Mouse (Mus musculus): Measurements from ENCODE around the gene Glcci1. TPM values are rescaled to one million over a fixed set of nuclear protein-coding genes. Genes with fewer than 3 reads are reported as not detected.

Glcci1 gene
- polyA plus RNA-seq, 1 experiment from 2014 or later: 9.4 TPM

- peaks cover 5% of the 10 kb centered on the region; the same call in 1 of the 2 replicates for H3K36me3 ChIP-seq (ENCODE audit: control insufficient read depth, insufficient read depth, low read length)
- H3K4me3 ChIP-seq (ENCODE audit: control insufficient read depth in 1 of 2, insufficient read depth in 1 of 2, low read depth in 1 of 2, low read length in 2 of 2): no peak overlapping the region
- ATAC-seq (ENCODE audit: insufficient number of reproducible peaks, insufficient read depth, low FRiP score, low read depth): no peak
- no peaks in the 10 kb centered on the region for H3K4me1 ChIP-seq (ENCODE audit: control insufficient read depth in 2 of 2, insufficient read depth in 2 of 2, low read length in 2 of 2)
- 86% methylated on average over 8 of the region's 8 CpGs for WGBS
- H3K9me3 ChIP-seq (ENCODE audit: control insufficient read depth, low read length): no peaks in the 10 kb centered on the region
- H3K27ac ChIP-seq (replicated peaks in 1 of 2; ENCODE audit: control insufficient read depth in 1 of 2, insufficient read depth in 1 of 2, low read depth in 2 of 2, low read length in 2 of 2): no peak overlapping the region
- H3K4me2 ChIP-seq (ENCODE audit: low read length): no peak overlapping the region
- no peaks in the 10 kb centered on the region for H3K27me3 ChIP-seq (ENCODE audit: control insufficient read depth, insufficient read depth, low read length)
- H3K9ac ChIP-seq (ENCODE audit: low read length): no peak overlapping the region
These were observed 118.8 kb downstream of the Glcci1 start for GRCm38 (mm10) chr6:8628226-8628625.

DNA sequence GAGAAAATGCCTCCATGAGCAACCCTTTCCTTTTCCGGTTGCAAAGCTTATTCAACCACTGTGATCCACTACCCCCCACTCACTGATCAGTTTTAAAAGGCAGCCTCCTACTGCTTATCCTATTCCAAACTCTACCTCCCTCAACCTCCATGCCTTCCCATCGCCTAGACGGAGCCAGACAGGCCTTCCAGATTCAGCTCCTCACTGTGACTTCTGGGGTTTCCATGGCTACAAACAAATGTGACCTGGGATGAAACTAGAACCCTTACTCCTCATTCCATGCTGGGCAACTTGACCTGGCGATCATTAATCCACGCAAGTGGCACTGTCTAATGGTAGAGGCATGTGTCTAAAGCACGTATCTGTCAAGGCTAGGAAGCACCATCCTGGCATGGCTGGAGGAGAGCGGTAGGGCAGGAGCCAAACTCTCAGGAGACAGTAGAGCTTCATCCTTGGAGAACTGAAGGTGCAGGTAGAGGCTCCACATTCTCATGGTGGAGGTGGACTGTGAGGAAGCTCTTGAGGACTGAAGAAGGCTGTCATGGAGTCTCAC is 119.4 kb downstream of the Glcci1 start:
- Histone ChIP-seq H3K9me3 (ENCODE audit: control insufficient read depth, low read length) (no peaks in the 10 kb centered on the region), H3K27me3 (ENCODE audit: control insufficient read depth, insufficient read depth, low read length) (no peaks in the 10 kb centered on the region), H3K36me3 (ENCODE audit: control insufficient read depth, insufficient read depth, low read length) (peaks cover 5% of the 10 kb centered on the region; the same call in 1 of the 2 replicates), H3K27ac (replicated peaks in 1 of 2; ENCODE audit: control insufficient read depth in 1 of 2, insufficient read depth in 1 of 2, low read depth in 2 of 2, low read length in 2 of 2) (no peak overlapping the region), H3K9ac (ENCODE audit: low read length) (no peak overlapping the region), H3K4me1 (ENCODE audit: control insufficient read depth in 2 of 2, insufficient read depth in 2 of 2, low read length in 2 of 2) (no peaks in the 10 kb centered on the region), H3K4me2 (ENCODE audit: low read length) (no peak overlapping the region), H3K4me3 (ENCODE audit: control insufficient read depth in 1 of 2, insufficient read depth in 1 of 2, low read depth in 1 of 2, low read length in 2 of 2) (no peak overlapping the region)
- WGBS: 87% methylated on average over 7 of the region's 7 CpGs
- ATAC-seq (ENCODE audit: insufficient number of reproducible peaks, insufficient read depth, low FRiP score, low read depth): no peak

- WGBS: 63% methylated on average over 7 of the region's 7 CpGs
- H3K27ac ChIP-seq (replicated peaks in 1 of 2; ENCODE audit: control insufficient read depth in 1 of 2, insufficient read depth in 1 of 2, low read depth in 2 of 2, low read length in 2 of 2): no peak overlapping the region
These were observed 121.1 kb downstream of the Glcci1 start for GRCm38 (mm10) chr6:8630531-8630930.

DNA sequence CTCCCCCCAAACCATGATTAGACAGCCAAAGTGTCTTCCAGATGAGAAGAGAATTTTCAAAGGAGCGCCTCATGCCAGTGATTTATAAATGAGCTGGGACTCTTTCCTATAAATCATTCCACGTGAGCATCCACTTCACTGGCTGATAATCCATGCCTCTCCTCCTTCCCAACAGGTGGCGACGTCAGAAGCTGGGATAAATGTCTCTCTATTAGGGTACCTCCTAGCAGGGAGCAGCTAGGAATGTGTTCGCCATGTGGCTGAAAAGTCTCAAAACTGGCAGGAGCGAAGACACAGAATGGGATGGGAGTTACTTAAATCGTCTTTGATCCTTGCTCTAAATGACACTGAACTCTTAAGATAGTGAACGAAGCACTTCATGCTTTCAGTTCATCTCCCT is 122.0 kb downstream of the Glcci1 start:
- 87% methylated on average over 8 of the region's 8 CpGs for WGBS

More at GRCm38 (mm10) chr6:8630531-8630930, 121.1 kb downstream of the Glcci1 start:
- no peak overlapping the region for H3K4me2 ChIP-seq (ENCODE audit: low read length)
- peaks cover 5% of the 10 kb centered on the region; the same call in 1 of the 2 replicates for H3K36me3 ChIP-seq (ENCODE audit: control insufficient read depth, insufficient read depth, low read length)
- no peak for ATAC-seq (ENCODE audit: insufficient number of reproducible peaks, insufficient read depth, low FRiP score, low read depth)
- no peak overlapping the region for H3K9ac ChIP-seq (ENCODE audit: low read length)
- no peaks in the 10 kb centered on the region for H3K9me3 ChIP-seq (ENCODE audit: control insufficient read depth, low read length)
- no peaks in the 10 kb centered on the region for H3K27me3 ChIP-seq (ENCODE audit: control insufficient read depth, insufficient read depth, low read length)
- no peaks in the 10 kb centered on the region for H3K4me1 ChIP-seq (ENCODE audit: control insufficient read depth in 2 of 2, insufficient read depth in 2 of 2, low read length in 2 of 2)
- no peak overlapping the region for H3K4me3 ChIP-seq (ENCODE audit: control insufficient read depth in 1 of 2, insufficient read depth in 1 of 2, low read depth in 1 of 2, low read length in 2 of 2)

DNA sequence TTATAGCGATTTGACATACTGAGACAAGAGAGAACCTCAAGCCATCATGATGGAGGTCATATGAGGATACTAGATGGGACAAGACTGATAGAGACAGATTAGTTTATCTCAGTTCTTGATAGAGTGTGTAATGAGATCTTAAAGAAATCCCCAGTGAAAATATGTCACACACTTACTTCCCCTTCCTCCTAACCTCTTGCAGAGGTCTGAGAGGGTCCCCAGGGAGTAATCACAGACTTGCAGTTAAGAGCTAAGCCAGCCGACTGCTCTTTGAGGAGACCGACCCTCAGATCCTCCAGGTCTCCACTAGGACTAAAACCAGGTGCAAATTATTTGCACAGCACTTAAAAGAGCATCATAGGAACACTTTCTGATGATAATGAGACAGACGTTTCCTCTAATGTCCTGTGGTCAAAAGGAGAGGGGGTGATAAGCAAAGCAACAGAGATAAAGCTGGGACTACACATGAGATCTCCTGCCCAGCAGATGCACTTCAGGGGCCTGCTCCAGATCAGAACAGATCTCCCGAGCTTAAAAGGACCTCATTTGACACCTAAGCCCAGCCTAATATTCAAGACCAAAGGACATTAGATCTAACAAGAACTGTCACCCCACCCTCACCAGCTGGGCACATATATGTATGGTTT is 122.7 kb downstream of the Glcci1 start:
- no peak overlapping the region for H3K27ac ChIP-seq (replicated peaks in 1 of 2; ENCODE audit: control insufficient read depth in 1 of 2, insufficient read depth in 1 of 2, low read depth in 2 of 2, low read length in 2 of 2)
- ATAC-seq (ENCODE audit: insufficient number of reproducible peaks, insufficient read depth, low FRiP score, low read depth): no peak
- H3K4me1 ChIP-seq (ENCODE audit: control insufficient read depth in 2 of 2, insufficient read depth in 2 of 2, low read length in 2 of 2): no peaks in the 10 kb centered on the region
- WGBS: 42% methylated on average over 5 of the region's 5 CpGs
- no peak overlapping the region for H3K4me2 ChIP-seq (ENCODE audit: low read length)
- H3K27me3 ChIP-seq (ENCODE audit: control insufficient read depth, insufficient read depth, low read length): no peaks in the 10 kb centered on the region
- H3K9me3 ChIP-seq (ENCODE audit: control insufficient read depth, low read length): no peaks in the 10 kb centered on the region
- no peak overlapping the region for H3K9ac ChIP-seq (ENCODE audit: low read length)
- no peak overlapping the region for H3K4me3 ChIP-seq (ENCODE audit: control insufficient read depth in 1 of 2, insufficient read depth in 1 of 2, low read depth in 1 of 2, low read length in 2 of 2)
- peaks cover 5% of the 10 kb centered on the region; the same call in 1 of the 2 replicates for H3K36me3 ChIP-seq (ENCODE audit: control insufficient read depth, insufficient read depth, low read length)

More for the DNA sequence above, 122.0 kb downstream of the Glcci1 start:
- no peaks in the 10 kb centered on the region for H3K27me3 ChIP-seq (ENCODE audit: control insufficient read depth, insufficient read depth, low read length)
- H3K4me2 ChIP-seq (ENCODE audit: low read length): no peak overlapping the region
- H3K4me1 ChIP-seq (ENCODE audit: control insufficient read depth in 2 of 2, insufficient read depth in 2 of 2, low read length in 2 of 2): no peaks in the 10 kb centered on the region
- no peak overlapping the region for H3K27ac ChIP-seq (replicated peaks in 1 of 2; ENCODE audit: control insufficient read depth in 1 of 2, insufficient read depth in 1 of 2, low read depth in 2 of 2, low read length in 2 of 2)
- no peak overlapping the region for H3K9ac ChIP-seq (ENCODE audit: low read length)
- no peak for ATAC-seq (ENCODE audit: insufficient number of reproducible peaks, insufficient read depth, low FRiP score, low read depth)
- peaks cover 5% of the 10 kb centered on the region; the same call in 1 of the 2 replicates for H3K36me3 ChIP-seq (ENCODE audit: control insufficient read depth, insufficient read depth, low read length)
- H3K4me3 ChIP-seq (ENCODE audit: control insufficient read depth in 1 of 2, insufficient read depth in 1 of 2, low read depth in 1 of 2, low read length in 2 of 2): no peak overlapping the region
- H3K9me3 ChIP-seq (ENCODE audit: control insufficient read depth, low read length): no peaks in the 10 kb centered on the region

- H3K4me1 ChIP-seq (ENCODE audit: control insufficient read depth in 2 of 2, insufficient read depth in 2 of 2, low read length in 2 of 2): no peaks in the 10 kb centered on the region
- peaks cover 5% of the 10 kb centered on the region; the same call in 1 of the 2 replicates for H3K36me3 ChIP-seq (ENCODE audit: control insufficient read depth, insufficient read depth, low read length)
- no peak for ATAC-seq (ENCODE audit: insufficient number of reproducible peaks, insufficient read depth, low FRiP score, low read depth)
- 87% methylated on average over 4 of the region's 4 CpGs for WGBS
- H3K27me3 ChIP-seq (ENCODE audit: control insufficient read depth, insufficient read depth, low read length): no peaks in the 10 kb centered on the region
- H3K9ac ChIP-seq (ENCODE audit: low read length): no peak overlapping the region
- no peak overlapping the region for H3K27ac ChIP-seq (replicated peaks in 1 of 2; ENCODE audit: control insufficient read depth in 1 of 2, insufficient read depth in 1 of 2, low read depth in 2 of 2, low read length in 2 of 2)
- no peak overlapping the region for H3K4me3 ChIP-seq (ENCODE audit: control insufficient read depth in 1 of 2, insufficient read depth in 1 of 2, low read depth in 1 of 2, low read length in 2 of 2)
- H3K4me2 ChIP-seq (ENCODE audit: low read length): no peak overlapping the region
- H3K9me3 ChIP-seq (ENCODE audit: control insufficient read depth, low read length): no peaks in the 10 kb centered on the region
These were observed 123.3 kb downstream of the Glcci1 start for GRCm38 (mm10) chr6:8632701-8633100.

DNA sequence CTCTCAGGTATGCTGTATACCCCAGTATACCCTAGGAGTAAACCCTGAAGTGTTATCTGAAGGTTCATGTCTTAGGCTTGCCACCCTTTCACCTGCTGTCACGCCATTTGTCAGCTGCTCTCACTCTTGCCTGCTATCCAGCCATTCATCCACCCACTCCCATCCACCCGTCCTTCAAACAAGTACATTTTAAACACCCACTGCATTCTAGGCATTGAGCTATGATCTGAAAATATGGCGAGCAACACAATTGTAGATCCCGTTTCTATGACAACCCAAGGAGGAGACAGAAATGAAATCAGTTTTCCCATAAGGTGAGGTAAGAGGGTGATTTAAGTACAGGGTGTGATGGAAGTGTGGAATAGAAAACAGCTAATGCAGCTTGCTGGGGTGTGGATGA is 128.7 kb downstream of the Glcci1 start:
- no peak overlapping the region for H3K4me3 ChIP-seq (ENCODE audit: control insufficient read depth in 1 of 2, insufficient read depth in 1 of 2, low read depth in 1 of 2, low read length in 2 of 2)
- WGBS: 80% methylated on average over 4 of the region's 4 CpGs
- H3K27me3 ChIP-seq (ENCODE audit: control insufficient read depth, insufficient read depth, low read length): no peaks in the 10 kb centered on the region
- ATAC-seq (ENCODE audit: insufficient number of reproducible peaks, insufficient read depth, low FRiP score, low read depth): no peak
- no peak overlapping the region for H3K27ac ChIP-seq (replicated peaks in 1 of 2; ENCODE audit: control insufficient read depth in 1 of 2, insufficient read depth in 1 of 2, low read depth in 2 of 2, low read length in 2 of 2)
- no peaks in the 10 kb centered on the region for H3K9me3 ChIP-seq (ENCODE audit: control insufficient read depth, low read length)
- H3K36me3 ChIP-seq (ENCODE audit: control insufficient read depth, insufficient read depth, low read length): 0 out of 2 replicates have a peak, but pooled peaks cover 4% of the 10 kb centered on the region
- no peak overlapping the region for H3K4me2 ChIP-seq (ENCODE audit: low read length)
- H3K9ac ChIP-seq (ENCODE audit: low read length): no peak overlapping the region
- H3K4me1 ChIP-seq (ENCODE audit: control insufficient read depth in 2 of 2, insufficient read depth in 2 of 2, low read length in 2 of 2): no peaks in the 10 kb centered on the region

Measured in heart, embryonic 14.5 days (tissue).